Mouse (Mus musculus): ENCODE results near the gene Dhrs11. TPM values are rescaled to one million over a fixed set of nuclear protein-coding genes. Genes with fewer than 3 reads are reported as not detected.

Gene Dhrs11
- polyA plus RNA-seq, 1 experiment: 17.6 TPM

- Histone ChIP-seq H3K4me1 (peaks cover 14% of the 10 kb centered on the region), H3K36me3 (replicated peaks; ENCODE audit: low read length) (no peaks in the 10 kb centered on the region), H3K27me3 (replicated peaks) (peaks cover 49% of the 10 kb centered on the region), H3K9me3 (peaks cover 13% of the 10 kb centered on the region), H3K4me3 (replicated peaks) (no peak overlapping the region)
- TF ChIP-seq GATA1 (IDR thresholded peaks at IDR 0.05; ENCODE audit: borderline replicate concordance, low read length) (no peak), FLI1 (IDR thresholded peaks at IDR 0.05; ENCODE audit: low read length) (no peak)
These were observed 31.0 kb downstream of the Dhrs11 start for GRCm38 (mm10) chr11:84797627-84798353.

DNA sequence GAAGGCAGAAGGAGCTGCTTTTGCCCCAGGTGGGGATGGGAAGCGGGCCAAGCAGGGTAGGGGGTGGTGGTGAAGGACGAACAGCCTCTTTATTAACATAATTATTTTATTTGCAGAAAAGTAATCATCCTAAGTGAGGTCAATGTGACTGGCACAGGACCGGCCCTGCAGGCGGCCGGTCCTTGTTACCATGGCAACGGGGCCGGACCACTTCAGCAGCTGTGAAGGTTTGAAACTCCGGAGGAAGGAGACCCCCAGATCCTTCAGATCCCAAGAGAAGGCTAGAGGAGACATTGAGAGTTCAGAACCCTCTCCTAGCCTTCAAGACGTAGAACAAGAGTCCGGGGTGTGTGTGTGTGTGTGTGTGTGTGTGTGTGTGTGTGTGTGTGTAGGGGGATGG is 31.8 kb downstream of the Dhrs11 start:
- peaks cover 51% of the 10 kb centered on the region for H3K27me3 ChIP-seq (replicated peaks)
- no peak overlapping the region for H3K4me3 ChIP-seq (replicated peaks)
- TF ChIP-seq GATA1 (IDR thresholded peaks at IDR 0.05; ENCODE audit: borderline replicate concordance, low read length) (no peak), FLI1 (IDR thresholded peaks at IDR 0.05; ENCODE audit: low read length) (no peak)
- peaks cover 13% of the 10 kb centered on the region for H3K9me3 ChIP-seq
- peaks cover 14% of the 10 kb centered on the region for H3K4me1 ChIP-seq
- no peaks in the 10 kb centered on the region for H3K36me3 ChIP-seq (replicated peaks; ENCODE audit: low read length)

- Histone ChIP-seq H3K36me3 (replicated peaks; ENCODE audit: low read length) (no peaks in the 10 kb centered on the region), H3K27me3 (replicated peaks) (peaks cover 62% of the 10 kb centered on the region), H3K4me1 (peaks cover 18% of the 10 kb centered on the region), H3K9me3 (peaks cover 11% of the 10 kb centered on the region), H3K4me3 (replicated peaks) (peak overlapping the region; percentile 83)
- TF ChIP-seq GATA1 (IDR thresholded peaks at IDR 0.05; ENCODE audit: borderline replicate concordance, low read length) (no peak), FLI1 (IDR thresholded peaks at IDR 0.05; ENCODE audit: low read length) (no peak)
These were observed 34.2 kb downstream of the Dhrs11 start for GRCm38 (mm10) chr11:84794496-84795113.

- peaks cover 4% of the 10 kb centered on the region; the same call in 1 of the 2 replicates for H3K9me3 ChIP-seq
- peaks cover 18% of the 10 kb centered on the region for H3K4me1 ChIP-seq
- no peaks in the 10 kb centered on the region for H3K36me3 ChIP-seq (replicated peaks; ENCODE audit: low read length)
- TF ChIP-seq FLI1 (IDR thresholded peaks at IDR 0.05; ENCODE audit: low read length): no peak
- TF ChIP-seq GATA1 (IDR thresholded peaks at IDR 0.05; ENCODE audit: borderline replicate concordance, low read length): no peak
- H3K27me3 ChIP-seq (replicated peaks): peaks cover 69% of the 10 kb centered on the region
- H3K4me3 ChIP-seq (replicated peaks): no peak overlapping the region
These were observed 35.2 kb downstream of the Dhrs11 start for GRCm38 (mm10) chr11:84793545-84793944.

DNA sequence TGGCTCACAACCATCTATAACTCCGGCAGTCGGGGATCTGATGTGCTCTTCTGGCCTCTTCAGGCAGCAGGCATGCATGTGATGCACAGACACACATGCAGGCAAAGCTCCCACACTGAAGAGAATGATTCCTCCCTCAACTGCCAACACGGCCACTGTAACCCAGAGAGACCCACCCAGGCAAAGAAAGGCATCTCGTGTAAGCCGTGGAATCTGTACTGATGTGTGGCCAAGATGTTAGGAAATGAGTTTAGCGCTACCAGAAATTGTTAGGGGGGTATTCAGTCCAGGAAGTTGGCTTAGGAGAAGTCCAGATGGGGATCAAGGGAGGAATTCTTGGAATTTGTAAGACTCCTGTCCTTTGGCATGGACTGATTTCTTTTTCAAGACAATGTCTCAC is 38.4 kb downstream of the Dhrs11 start:
- Histone ChIP-seq H3K9me3 (peaks cover 4% of the 10 kb centered on the region; the same call in 1 of the 2 replicates), H3K36me3 (replicated peaks; ENCODE audit: low read length) (no peaks in the 10 kb centered on the region), H3K4me1 (peaks cover 12% of the 10 kb centered on the region), H3K4me3 (replicated peaks) (no peak overlapping the region), H3K27me3 (replicated peaks) (peaks cover 64% of the 10 kb centered on the region)
- TF ChIP-seq GATA1 (IDR thresholded peaks at IDR 0.05; ENCODE audit: borderline replicate concordance, low read length) (no peak), FLI1 (IDR thresholded peaks at IDR 0.05; ENCODE audit: low read length) (no peak)

DNA sequence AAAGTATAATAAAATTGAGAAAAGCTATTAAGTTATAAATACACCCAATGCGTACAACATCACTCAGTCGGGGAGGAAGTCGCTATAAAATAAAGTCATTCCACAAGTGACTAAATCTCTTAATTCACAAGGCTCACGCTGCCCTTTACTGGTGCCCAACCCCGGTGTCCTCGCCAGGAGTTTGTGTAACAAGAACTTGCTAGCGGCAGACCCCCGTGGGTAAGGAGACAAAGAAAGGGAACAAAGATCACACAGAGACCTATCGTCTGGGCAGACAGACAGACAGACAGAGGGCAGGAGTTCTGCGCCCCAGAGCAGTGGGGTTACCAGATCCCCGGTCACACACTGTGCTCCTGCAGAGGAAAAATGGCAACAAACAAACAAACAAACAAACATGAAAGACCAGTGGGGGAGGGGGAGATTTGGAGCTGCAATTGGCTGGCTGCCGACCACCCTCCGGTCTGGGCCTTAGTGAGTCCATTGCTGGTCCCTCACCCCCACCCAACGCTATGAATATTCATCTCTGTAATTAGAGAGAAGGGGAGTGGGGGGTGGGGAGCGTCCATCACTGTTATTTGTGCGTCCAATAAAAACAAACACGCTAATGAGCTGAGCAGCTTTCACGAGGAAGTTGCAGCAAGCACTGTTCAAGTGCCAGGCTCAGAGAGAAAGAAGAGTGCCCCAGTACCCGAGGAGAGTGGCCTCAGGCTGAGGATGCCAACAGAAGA is 48.5 kb downstream of the Dhrs11 start:
- H3K4me3 ChIP-seq (replicated peaks): no peak overlapping the region
- no peaks in the 10 kb centered on the region for H3K36me3 ChIP-seq (replicated peaks; ENCODE audit: low read length)
- H3K27me3 ChIP-seq (replicated peaks): peaks cover 76% of the 10 kb centered on the region
- peaks cover 6% of the 10 kb centered on the region for H3K9me3 ChIP-seq
- H3K4me1 ChIP-seq: peaks cover 5% of the 10 kb centered on the region; the same call in 1 of the 2 replicates
- TF ChIP-seq FLI1 (IDR thresholded peaks at IDR 0.05; ENCODE audit: low read length): no peak
- TF ChIP-seq GATA1 (IDR thresholded peaks at IDR 0.05; ENCODE audit: borderline replicate concordance, low read length): no peak

- peaks cover 6% of the 10 kb centered on the region for H3K9me3 ChIP-seq
- no peak overlapping the region for H3K4me3 ChIP-seq (replicated peaks)
- H3K4me1 ChIP-seq: no peaks in the 10 kb centered on the region; the same call in 1 of the 2 replicates
- peaks cover 72% of the 10 kb centered on the region for H3K27me3 ChIP-seq (replicated peaks)
- no peaks in the 10 kb centered on the region for H3K36me3 ChIP-seq (replicated peaks; ENCODE audit: low read length)
- no peak for TF ChIP-seq FLI1 (IDR thresholded peaks at IDR 0.05; ENCODE audit: low read length)
- TF ChIP-seq GATA1 (IDR thresholded peaks at IDR 0.05; ENCODE audit: borderline replicate concordance, low read length): no peak
These were observed 53.2 kb downstream of the Dhrs11 start for GRCm38 (mm10) chr11:84775560-84775959.

- TF ChIP-seq GATA1 (IDR thresholded peaks at IDR 0.05; ENCODE audit: borderline replicate concordance, low read length) (no peak), FLI1 (IDR thresholded peaks at IDR 0.05; ENCODE audit: low read length) (no peak)
- Histone ChIP-seq H3K27me3 (replicated peaks) (peaks cover 71% of the 10 kb centered on the region), H3K4me1 (no peaks in the 10 kb centered on the region), H3K4me3 (replicated peaks) (no peak overlapping the region), H3K36me3 (replicated peaks; ENCODE audit: low read length) (no peaks in the 10 kb centered on the region), H3K9me3 (peaks cover 6% of the 10 kb centered on the region)
These were observed 53.8 kb downstream of the Dhrs11 start for GRCm38 (mm10) chr11:84774870-84775514.

Other genes with a start within 250 kb of the Dhrs11 start
- gene Mrm1, start 9.5 kb downstream of the Dhrs11 start, polyA plus RNA-seq (2012; ENCODE audit: insufficient read depth, low replicate concordance): 1.3 and 4.3 TPM in 2 replicates
- gene Ggnbp2, start 41.8 kb upstream of the Dhrs11 start, polyA plus RNA-seq (2012; ENCODE audit: insufficient read depth, low replicate concordance): 2.2 and 30.3 TPM in 2 replicates
- gene Myo19, start 51.2 kb upstream of the Dhrs11 start, polyA plus RNA-seq (2012; ENCODE audit: insufficient read depth, low replicate concordance): 2.8 and 3.3 TPM in 2 replicates
- gene Pigw, start 51.3 kb upstream of the Dhrs11 start, polyA plus RNA-seq (2012; ENCODE audit: insufficient read depth, low replicate concordance): 0.58 TPM in 1 of 2 replicates, not detected in the other
- 0.40 TPM in 1 of 2 replicates, not detected in the other for gene Znhit3, start 87.4 kb upstream of the Dhrs11 start, polyA plus RNA-seq (2012; ENCODE audit: insufficient read depth, low replicate concordance)
- gene Car4, start 128.8 kb upstream of the Dhrs11 start, polyA plus RNA-seq (2012; ENCODE audit: insufficient read depth, low replicate concordance): not detected in 2 replicates